Mouse (Mus musculus) retina, postnatal 7 days (tissue): ENCODE results near the gene Thbd.

Experiments
- DNase-seq: peaks from one replicate; pipeline ENCODE4 v3.0.0-alpha.2; 2012; ENCODE audit warnings: low read depth, low spot score

Thbd gene

GRCm38 (mm10) chr2:148421706-148422105 is 13.7 kb upstream of the Thbd start:
- no peak for DNase-seq

GRCm38 (mm10) chr2:148421112-148421511 is 13.1 kb upstream of the Thbd start:
- DNase-seq, result no peak

GRCm38 (mm10) chr2:148419776-148420175 is 11.8 kb upstream of the Thbd start:
- DNase-seq, result no peak

GRCm38 (mm10) chr2:148419151-148419550 is 11.2 kb upstream of the Thbd start:
- no peak for DNase-seq

- DNase-seq, result no peak
These were observed 1.8 kb upstream of the Thbd start for GRCm38 (mm10) chr2:148409821-148410220.

GRCm38 (mm10) chr2:148409141-148409540 is 1.2 kb upstream of the Thbd start:
- DNase-seq, result no peak

GRCm38 (mm10) chr2:148408761-148409120 is 753 bp upstream of the Thbd start:
- no peak for DNase-seq

GRCm38 (mm10) chr2:148406971-148407869 is 768 bp downstream of the Thbd start:
- no peak for DNase-seq

- DNase-seq, result no peak
These were observed 1.6 kb downstream of the Thbd start for GRCm38 (mm10) chr2:148406160-148406970.

GRCm38 (mm10) chr2:148404906-148405305 is 3.1 kb downstream of the Thbd start:
- no peak for DNase-seq

- no peak for DNase-seq
These were observed 5.8 kb downstream of the Thbd start for GRCm38 (mm10) chr2:148402227-148402626.

- DNase-seq, result no peak
These were observed 8.9 kb downstream of the Thbd start for GRCm38 (mm10) chr2:148398901-148399685.

GRCm38 (mm10) chr2:148397784-148398100 is 10.2 kb downstream of the Thbd start:
- no peak for DNase-seq

GRCm38 (mm10) chr2:148397015-148397783 is 10.8 kb downstream of the Thbd start:
- no peak for DNase-seq

- no peak for DNase-seq
These were observed 11.8 kb downstream of the Thbd start for GRCm38 (mm10) chr2:148396209-148396608.

- no peak for DNase-seq
These were observed 12.6 kb downstream of the Thbd start, which contains the start of gene Sstr4 for GRCm38 (mm10) chr2:148395131-148396051. Gene Sstr4, plus strand, starts transcription at chr2:148395344.

- DNase-seq, result no peak
These were observed 14.1 kb downstream of the Thbd start for GRCm38 (mm10) chr2:148393846-148394245.

GRCm38 (mm10) chr2:148393149-148393548 is 14.8 kb downstream of the Thbd start:
- no peak for DNase-seq

- no peak for DNase-seq
These were observed 20.1 kb downstream of the Thbd start for GRCm38 (mm10) chr2:148387652-148388581.
